Mouse (Mus musculus) frontal cortex, postnatal 25 days (tissue): Measurements from ENCODE around the gene Smim24.
A peak's percentile ranks its signal among the peaks of the same experiment; 100 is the strongest.

ENCODE experiments used
- DNase-seq, 2 experiments: peaks; one replicate each; pipeline ENCODE4 v3.0.0; 2022; ENCODE audit warnings: low spot score in 2 of 2

The Smim24 gene

GRCm38 (mm10) chr10:81408871-81409291 lies 16.0 kb downstream of the Smim24 start:
- peak in 1 of 2 experiments; percentile 63 for DNase-seq

- DNase-seq: no peak
Measured at GRCm38 (mm10) chr10:81409330-81409729, 16.5 kb downstream of the Smim24 start.

- DNase-seq: no peak
Measured at GRCm38 (mm10) chr10:81410350-81410749, 17.5 kb downstream of the Smim24 start.

GRCm38 (mm10) chr10:81410981-81411380 lies 18.1 kb downstream of the Smim24 start:
- DNase-seq: no peak

GRCm38 (mm10) chr10:81411471-81412400 lies 18.9 kb downstream of the Smim24 start:
- DNase-seq: no peak

GRCm38 (mm10) chr10:81412586-81413309 lies 19.9 kb downstream of the Smim24 start:
- DNase-seq: no peak

- peak in 1 of 2 experiments; percentile 81 for DNase-seq
Measured at GRCm38 (mm10) chr10:81413310-81414261, 20.7 kb downstream of the Smim24 start.

GRCm38 (mm10) chr10:81414682-81415081 lies 21.8 kb downstream of the Smim24 start:
- DNase-seq: no peak

- no peak for DNase-seq
Measured at GRCm38 (mm10) chr10:81415146-81415545, 22.3 kb downstream of the Smim24 start.

GRCm38 (mm10) chr10:81415549-81416310 lies 22.9 kb downstream of the Smim24 start:
- no peak for DNase-seq

GRCm38 (mm10) chr10:81416581-81417226 lies 23.9 kb downstream of the Smim24 start:
- DNase-seq: peak; percentile 59 to 80

- DNase-seq: no peak
Measured at GRCm38 (mm10) chr10:81417227-81418215, 24.7 kb downstream of the Smim24 start.

GRCm38 (mm10) chr10:81418216-81419070 lies 25.6 kb downstream of the Smim24 start:
- no peak for DNase-seq

- DNase-seq: no peak
Measured at GRCm38 (mm10) chr10:81419111-81419928, 26.5 kb downstream of the Smim24 start.

GRCm38 (mm10) chr10:81420191-81420767 lies 27.4 kb downstream of the Smim24 start:
- DNase-seq: no peak

GRCm38 (mm10) chr10:81421041-81421796 lies 28.4 kb downstream of the Smim24 start:
- no peak for DNase-seq
